Mouse (Mus musculus) erythroblast, embryonic 14.5 days (primary cell): ENCODE results near the gene Kcnk4.

Experiments
- GATA1 ChIP-seq: IDR thresholded peaks from 2 replicates; pipeline ENCODE4 v1.6.1; 2012; ENCODE audit warnings: low read length, inconsistent platforms, mixed read lengths
- TAL1 ChIP-seq: IDR thresholded peaks from 3 replicates; pipeline ENCODE4 v1.6.1; 2012; ENCODE audit warnings: low read length, inconsistent platforms, mixed read lengths

DNA sequence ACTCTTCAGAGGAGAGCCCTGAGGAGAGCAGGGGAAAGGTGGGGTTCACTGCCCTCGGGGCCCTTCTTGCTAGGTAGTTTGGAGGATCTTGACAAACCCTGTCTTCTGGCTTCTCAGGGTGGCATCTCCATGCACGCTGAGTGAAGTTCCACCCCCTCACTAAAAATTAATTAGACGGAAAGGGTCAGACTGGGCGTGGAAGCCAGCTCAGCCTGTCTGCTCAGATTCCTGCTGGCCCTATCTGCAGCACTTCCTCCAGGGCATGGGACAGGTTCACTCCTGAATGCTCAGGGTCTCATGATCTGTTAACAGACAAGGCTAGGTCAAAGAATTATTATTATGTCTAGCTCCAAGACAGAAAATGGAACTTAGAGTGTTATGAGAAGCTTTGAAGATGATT is 41.8 kb downstream of the Kcnk4 start:
- TF ChIP-seq GATA1 (no peak), TAL1 (no peak)
